Mouse (Mus musculus): ENCODE measurements around the gene Wls.

DNA sequence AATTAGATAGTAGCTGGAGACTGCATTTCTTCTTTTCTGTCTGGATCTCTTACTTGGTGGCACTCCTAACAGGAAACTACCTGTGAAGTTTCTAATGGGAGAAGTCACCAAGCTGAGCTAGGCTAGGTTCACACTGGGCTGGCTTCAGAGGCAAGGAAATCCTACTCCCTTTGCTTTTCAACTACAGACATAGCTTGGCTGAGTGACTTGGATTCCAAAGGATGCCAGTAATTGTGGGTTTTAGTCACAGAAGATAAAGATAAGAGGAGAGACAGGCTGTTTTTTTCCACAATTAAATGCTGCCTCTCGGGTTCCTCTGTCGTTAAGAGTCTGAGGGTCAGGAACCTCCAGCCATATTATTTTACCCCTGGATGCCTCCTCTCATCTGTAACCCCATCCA lies 43.9 kb downstream of the Wls start:
- TF ChIP-seq CTCF (IDR thresholded peaks at IDR 0.05; ENCODE audit: control insufficient read depth, insufficient read depth, insufficient replicate concordance, low read depth, low read length): no peak
- TF ChIP-seq POLR2A (IDR thresholded peaks at IDR 0.05; ENCODE audit: control insufficient read depth, low read depth, low read length): no peak

Data from testis, adult 2 months (tissue).